Mouse (Mus musculus): ENCODE results near the gene Cst10. TPM values are rescaled to one million over a fixed set of nuclear protein-coding genes. Genes with fewer than 3 reads are reported as not detected.

Cst10 gene
- 2.5 TPM for polyA plus RNA-seq (2017; shearing (Covaris generic))

GRCm38 (mm10) chr2:149404757-149405156, at the start of gene Cst10:
Gene Cst10, plus strand, starts transcription at chr2:149405057.

